Mouse (Mus musculus) lung, postnatal 25 days (tissue): ENCODE results near the gene Ulk4.

ENCODE experiments used
- DNase-seq: peaks from one replicate; pipeline ENCODE4 v3.0.0; 2022; ENCODE audit warnings: low spot score

Gene Ulk4

DNA sequence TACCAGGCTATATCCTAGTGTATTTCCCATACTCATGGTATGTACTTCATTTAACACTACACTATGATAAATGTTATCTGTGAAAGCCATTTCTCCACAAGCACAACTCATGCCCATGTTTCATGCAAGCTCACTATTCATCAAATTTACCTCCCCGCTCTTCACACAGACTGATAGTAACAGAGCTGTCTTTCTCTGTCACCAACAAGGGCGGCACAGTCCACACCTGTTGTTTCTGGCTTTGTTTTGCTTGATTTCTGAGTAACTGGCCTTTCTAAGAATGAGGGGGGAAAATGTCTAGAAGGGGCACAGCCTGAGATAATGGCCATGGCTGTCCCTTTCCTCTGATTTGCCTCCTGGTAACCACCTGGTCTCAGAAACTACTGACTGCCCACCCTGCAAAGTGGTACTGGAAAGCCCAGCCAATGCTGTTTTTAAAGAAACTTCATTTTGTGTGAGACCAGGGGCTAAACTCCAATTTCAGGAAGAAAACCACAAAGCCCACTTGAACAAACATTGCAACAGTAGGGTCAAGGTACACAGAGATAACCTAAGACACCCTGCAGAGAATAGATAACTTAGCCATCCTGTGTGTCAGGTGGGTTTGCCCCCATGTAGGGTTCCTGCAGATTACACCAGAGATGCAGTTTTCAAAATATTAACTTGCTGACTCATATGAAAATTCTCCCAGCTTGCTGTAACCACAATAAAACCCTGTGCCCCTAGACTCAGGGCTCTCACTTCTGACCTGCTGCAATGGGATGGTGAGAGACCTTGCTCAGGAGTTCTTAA is 258.3 kb downstream of the Ulk4 start:
- DNase-seq = no peak

DNA sequence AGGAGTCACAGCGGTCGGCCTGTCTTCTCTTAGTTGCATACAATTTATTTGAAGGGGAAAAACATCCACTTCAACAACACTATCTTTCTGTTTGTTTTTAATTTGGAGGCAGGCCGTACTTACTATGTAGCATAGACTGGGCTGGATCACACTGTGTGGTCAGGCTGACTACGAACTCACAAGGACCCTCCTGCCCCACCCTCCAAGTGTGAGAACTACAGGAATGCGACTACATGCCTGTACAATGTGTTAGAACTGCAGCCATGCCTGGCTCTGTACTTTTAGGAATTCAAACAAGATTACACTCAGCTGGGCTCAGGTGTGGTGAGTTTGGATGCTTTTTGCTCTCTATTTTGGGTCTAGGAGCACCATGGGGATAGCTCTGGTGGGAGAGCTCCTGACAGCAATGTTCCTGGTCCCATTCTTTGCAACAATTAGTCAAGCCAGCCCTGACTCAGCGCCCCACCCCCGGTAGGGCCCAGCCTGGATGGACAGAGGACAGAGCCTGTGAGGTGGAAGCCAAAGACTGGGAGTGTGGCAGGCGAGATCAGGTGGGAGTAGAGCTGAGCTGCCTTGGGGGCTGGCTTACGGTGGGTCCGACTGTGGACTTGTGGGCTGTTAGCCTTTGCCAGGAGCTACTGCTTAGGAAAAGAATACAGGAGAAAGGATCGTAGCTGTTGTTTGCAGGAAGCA is 261.0 kb downstream of the Ulk4 start:
- no peak for DNase-seq

- no peak for DNase-seq
These were observed 265.5 kb downstream of the Ulk4 start for GRCm38 (mm10) chr9:121011540-121011939.

DNA sequence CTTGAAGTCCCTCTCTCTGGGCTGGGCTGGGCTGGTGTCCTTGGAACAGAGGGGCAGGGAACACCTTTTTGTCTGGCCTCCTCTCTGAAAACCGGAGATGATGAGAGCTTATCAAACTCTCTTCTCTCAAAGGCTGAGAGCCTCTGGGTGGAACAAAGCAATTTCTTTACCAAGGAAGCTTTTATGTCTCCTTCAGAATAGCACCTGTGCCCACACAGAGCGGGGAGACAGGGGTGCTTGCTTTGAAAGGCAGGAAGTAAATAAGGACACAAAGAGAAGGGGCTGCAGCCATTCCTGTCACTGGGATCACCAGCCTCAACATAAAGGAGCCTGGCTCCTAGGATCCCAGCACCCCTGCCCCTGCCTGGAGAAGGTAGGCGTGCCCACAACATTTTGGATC is 266.5 kb downstream of the Ulk4 start:
- DNase-seq = no peak

- no peak for DNase-seq
These were observed 271.0 kb downstream of the Ulk4 start for GRCm38 (mm10) chr9:121005961-121006360.

GRCm38 (mm10) chr9:121001681-121002540 is 275.1 kb downstream of the Ulk4 start:
- no peak for DNase-seq

DNA sequence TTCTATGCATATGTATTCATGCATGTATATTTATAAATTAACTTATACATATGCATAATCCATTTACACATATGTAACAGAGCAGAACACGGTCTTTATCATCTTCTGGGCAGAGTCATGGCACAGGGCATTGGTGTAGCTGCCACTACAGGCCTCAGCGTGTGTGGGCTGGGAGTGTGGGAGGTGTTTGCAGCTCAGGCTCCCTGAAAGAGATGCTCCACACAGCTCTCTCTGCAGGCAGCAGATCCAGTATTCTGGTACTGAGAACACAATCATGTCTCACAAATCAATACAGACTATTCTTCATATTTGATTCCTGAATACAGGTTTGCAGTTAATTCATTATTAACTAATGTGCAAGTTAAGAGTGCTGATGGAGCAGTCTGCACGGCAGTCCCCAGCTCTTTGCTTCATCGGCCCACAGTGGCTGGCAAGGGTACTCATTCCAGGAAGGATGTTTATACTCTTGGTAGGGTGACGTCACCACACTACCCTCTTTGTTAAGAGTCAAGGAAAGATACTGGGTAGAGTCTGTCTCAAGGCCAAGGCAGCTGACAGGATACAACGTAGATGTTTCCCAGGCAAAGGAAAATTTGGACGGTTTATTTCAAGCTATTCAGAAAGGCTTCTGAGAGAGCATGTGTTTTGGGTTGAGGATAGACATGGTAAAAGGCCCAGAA is 276.2 kb downstream of the Ulk4 start:
- DNase-seq = peak; percentile 77

DNA sequence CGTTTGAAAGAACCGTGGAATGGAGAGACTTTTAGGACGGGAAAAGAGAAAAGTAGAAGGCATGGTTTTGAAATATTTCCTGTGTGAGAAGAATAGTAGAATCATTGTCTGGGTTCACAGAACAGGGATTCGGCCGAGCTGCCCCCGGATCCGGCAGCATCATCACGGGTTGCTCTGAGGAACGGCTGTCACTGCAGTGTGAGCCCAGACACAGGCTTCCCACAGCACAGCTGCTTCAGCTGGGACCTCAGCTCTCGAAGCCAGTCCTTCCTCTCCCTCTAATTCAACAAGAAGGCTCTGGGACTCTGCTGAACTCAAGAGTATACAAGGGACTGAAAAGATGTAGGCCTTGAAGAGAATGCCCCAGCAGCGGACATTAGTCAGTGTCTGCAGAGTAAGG is 278.3 kb downstream of the Ulk4 start:
- DNase-seq = no peak

GRCm38 (mm10) chr9:120994223-120995155 is 282.5 kb downstream of the Ulk4 start:
- no peak for DNase-seq

DNA sequence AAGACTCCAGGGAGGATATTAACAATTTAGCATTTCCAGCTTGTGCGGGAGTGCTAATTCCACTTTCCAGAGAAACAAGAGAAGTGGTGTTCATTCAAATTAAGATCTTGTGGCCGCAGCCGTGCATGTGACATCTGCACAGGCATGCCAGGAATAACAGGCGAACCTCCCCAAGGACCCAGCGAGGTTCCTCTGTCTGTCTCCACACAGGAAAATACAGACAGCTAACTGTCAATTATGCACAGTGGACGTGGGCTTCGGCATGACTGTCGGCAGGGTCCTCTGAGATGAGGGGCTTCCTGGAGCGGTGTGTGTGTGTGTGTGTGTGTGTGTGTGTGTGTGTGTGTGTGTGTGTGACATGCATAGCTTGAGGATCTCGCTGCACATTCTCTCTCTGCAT is 284.0 kb downstream of the Ulk4 start:
- DNase-seq = no peak

DNA sequence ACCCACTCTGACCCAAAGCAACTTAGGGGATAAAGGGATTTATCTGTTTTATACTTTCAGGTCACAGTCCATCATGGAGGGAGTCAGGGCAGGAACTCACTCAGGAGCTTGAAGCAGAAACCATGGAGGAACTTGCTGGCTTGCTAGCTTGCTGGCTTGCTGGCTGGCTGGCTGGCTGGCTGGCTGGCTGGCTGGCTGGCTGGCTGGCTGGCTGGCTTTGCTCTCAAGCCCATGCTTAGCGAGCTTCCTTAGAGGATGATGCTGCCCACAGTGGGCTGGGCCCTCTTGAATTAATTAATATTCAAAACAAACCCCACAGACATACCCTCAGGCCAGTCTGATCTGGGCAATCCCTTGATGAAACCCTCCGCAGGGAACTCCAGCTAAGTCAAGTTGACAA is 285.2 kb downstream of the Ulk4 start:
- DNase-seq = no peak

DNA sequence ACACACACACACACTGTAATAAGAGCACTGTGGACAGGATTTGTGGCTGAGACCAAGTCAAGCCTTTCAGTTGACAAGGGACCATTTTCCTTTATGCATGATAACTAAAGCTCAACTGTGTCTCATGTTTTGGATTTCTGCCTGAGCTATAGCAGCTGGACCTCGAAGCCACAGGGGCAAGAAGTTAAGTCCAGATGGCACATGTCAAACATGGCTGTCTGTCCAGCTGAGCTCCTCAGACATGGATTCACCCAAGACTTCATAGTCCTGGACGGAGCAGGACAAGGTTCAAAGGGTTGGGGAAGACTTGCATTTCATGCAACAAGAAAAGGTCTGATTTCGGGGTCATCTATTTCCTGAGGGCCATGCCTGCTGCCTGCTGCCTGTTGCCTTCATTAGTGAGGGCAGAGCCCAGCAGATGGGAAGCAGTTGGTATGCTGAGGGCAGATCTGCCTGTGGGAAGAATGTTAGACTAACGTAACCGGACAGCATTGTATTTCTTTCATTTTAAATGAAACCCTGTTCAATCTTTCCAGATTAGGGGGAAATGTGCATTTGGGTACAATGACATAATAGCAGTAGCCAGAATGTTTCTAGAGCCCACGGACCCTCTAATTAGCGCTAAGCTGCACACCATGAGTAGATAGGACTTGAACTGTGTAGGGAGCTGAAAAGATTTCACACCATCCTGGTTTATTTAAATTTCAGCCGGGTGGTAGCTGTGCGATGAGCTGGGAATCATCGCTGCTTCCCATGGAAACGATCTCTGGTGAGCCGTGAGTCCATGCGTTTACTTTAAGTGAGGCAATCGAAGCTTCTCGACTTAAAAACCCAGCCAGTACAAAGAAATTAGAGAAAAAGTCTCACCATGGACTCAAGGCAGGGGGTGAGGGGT is 286.9 kb downstream of the Ulk4 start:
- no peak for DNase-seq

DNA sequence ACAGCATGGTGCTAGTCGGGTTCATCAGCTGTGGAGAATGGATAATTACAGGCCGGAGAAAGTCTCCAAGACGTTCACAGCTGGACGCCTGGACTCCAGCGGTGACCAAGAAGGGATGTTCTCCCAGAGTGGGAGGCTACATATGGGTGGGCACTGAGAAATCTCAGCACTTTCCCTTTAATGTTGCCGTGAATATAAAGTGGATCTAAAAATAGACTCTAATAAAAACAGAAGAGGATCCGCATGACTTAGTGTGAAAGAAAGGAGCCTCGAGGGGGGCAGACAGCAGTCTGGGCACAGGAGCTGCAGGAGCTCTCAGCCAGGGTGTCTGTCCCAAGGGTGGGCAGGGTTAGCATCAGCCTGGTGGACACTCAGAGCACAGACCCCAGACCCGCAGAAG is 288.9 kb downstream of the Ulk4 start:
- no peak for DNase-seq

GRCm38 (mm10) chr9:120986994-120987393 is 290.0 kb downstream of the Ulk4 start:
- no peak for DNase-seq

DNA sequence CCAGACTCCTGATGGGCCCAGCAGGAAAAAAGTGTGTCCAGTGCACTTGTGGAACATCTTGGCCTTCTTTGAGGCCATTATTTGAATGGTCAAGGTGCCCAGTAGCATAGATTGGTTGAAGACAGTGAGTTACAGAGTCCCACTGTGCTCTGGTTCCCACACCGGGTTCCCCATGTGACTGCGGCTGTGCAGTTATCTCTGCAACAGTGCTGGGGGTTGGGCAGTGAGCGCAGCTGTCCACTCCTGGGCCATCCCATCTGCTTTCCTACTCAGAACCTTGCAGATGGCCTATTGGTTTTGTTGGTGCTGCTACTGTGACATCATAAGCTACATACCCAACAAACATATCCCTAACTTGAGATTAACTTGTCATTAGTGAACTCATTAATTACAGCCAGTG is 290.7 kb downstream of the Ulk4 start:
- no peak for DNase-seq

DNA sequence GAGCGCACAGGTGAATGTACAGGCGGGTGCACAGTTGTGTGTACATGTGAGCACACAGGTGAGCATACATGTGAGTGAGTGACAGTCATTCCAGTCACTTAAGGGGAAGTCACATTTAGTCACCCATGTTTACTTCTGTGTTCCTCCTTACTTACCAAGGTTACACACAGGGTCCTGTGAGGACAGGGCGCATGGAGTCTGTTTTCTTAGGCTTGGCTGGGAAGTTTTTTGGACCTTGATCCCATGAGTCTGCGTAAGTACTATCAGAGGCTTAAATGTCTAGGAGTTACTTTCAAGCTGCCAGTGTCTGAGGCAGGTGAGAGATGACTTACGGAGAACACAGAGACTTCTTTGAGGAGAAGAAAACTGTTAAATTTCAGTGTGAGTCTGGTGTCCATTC is 291.5 kb downstream of the Ulk4 start:
- DNase-seq = no peak

GRCm38 (mm10) chr9:120985009-120985408 is 292.0 kb downstream of the Ulk4 start:
- no peak for DNase-seq

- DNase-seq = no peak
These were observed 292.5 kb downstream of the Ulk4 start for GRCm38 (mm10) chr9:120984509-120984908.

- no peak for DNase-seq
These were observed 293.1 kb downstream of the Ulk4 start for GRCm38 (mm10) chr9:120983849-120984248.

- DNase-seq = no peak
These were observed 295.2 kb downstream of the Ulk4 start for GRCm38 (mm10) chr9:120981777-120982176.
